Mouse (Mus musculus): ENCODE results near the gene Ttl.

GRCm38 (mm10) chr2:129118061-129118460 lies 52.3 kb downstream of the Ttl start:
- TF ChIP-seq POLR2A (IDR thresholded peaks at IDR 0.05; ENCODE audit: borderline replicate concordance, extremely low read depth, low read depth, low read length) (no peak), CTCF (IDR thresholded peaks at IDR 0.05; ENCODE audit: insufficient read depth, low read length) (no peak)
